Mouse (Mus musculus) mammary gland, adult 2 months (tissue): ENCODE measurements around the gene Ralgds. TPM values are rescaled to one million over a fixed set of nuclear protein-coding genes. Genes with fewer than 3 reads are reported as not detected.

Source experiments
- polyA plus RNA-seq: library from polyadenylated mRNA; depleted of rRNA; stranded (reverse); fragments of >200 nt; gene quantifications from 2 replicates; pipeline ENCODE4 v1.2.3, GENCODE M21; 2012; ENCODE audit warnings: low replicate concordance; rRNA removed

Ralgds gene
- 98.0 and 131 TPM in 2 replicates for polyA plus RNA-seq

GRCm38 (mm10) chr2:28512798-28513401 lies at the start of gene Ralgds:
Gene Ralgds, plus strand, starts transcription at chr2:28513125.

GRCm38 (mm10) chr2:28465836-28466518 lies 46.9 kb upstream of the Ralgds start, which contains the start of gene 1700007K13Rik:
Gene 1700007K13Rik, minus strand, starts transcription at chr2:28466332.

GRCm38 (mm10) chr2:28467860-28468485 lies 45.0 kb upstream of the Ralgds start, which contains the start of gene Mrps2:
Gene Mrps2, plus strand, starts transcription at chr2:28468066.

GRCm38 (mm10) chr2:28496671-28497070 lies 16.3 kb upstream of the Ralgds start, which contains the start of gene Gbgt1:
Gene Gbgt1, plus strand, starts transcription at chr2:28496891.

GRCm38 (mm10) chr2:28505795-28506194 lies 7.1 kb upstream of the Ralgds start, which contains the start of gene Gm10134:
Gene Gm10134, plus strand, starts transcription at chr2:28506095.

GRCm38 (mm10) chr2:28563303-28563702 lies 50.4 kb downstream of the Ralgds start, which contains the start of gene Cel:
Gene Cel, minus strand, starts transcription at chr2:28563403.

GRCm38 (mm10) chr2:28583651-28584050 lies 70.7 kb downstream of the Ralgds start, which contains the start of gene Gtf3c5:
Gene Gtf3c5, minus strand, starts transcription at chr2:28583751.

Other genes with a start within 250 kb of the Ralgds start
- gene Ppp1r26, start 66.3 kb upstream of the Ralgds start, polyA plus RNA-seq: 2.0 and 2.5 TPM in 2 replicates
- not detected in 2 replicates for gene 1700007K13Rik, start 46.8 kb upstream of the Ralgds start, polyA plus RNA-seq
- 38.9 and 62.1 TPM in 2 replicates for gene Mrps2, start 45.1 kb upstream of the Ralgds start, polyA plus RNA-seq
- 5.1 and 7.1 TPM in 2 replicates for gene Gbgt1, start 16.2 kb upstream of the Ralgds start, polyA plus RNA-seq
- gene Gm10134, start 7.0 kb upstream of the Ralgds start, polyA plus RNA-seq: 0.91 and 1.1 TPM in 2 replicates
- 0.12 and 0.56 TPM in 2 replicates for gene Cel, start 50.3 kb downstream of the Ralgds start, polyA plus RNA-seq
- gene Gtf3c5, start 70.6 kb downstream of the Ralgds start, polyA plus RNA-seq: 16.5 and 25.6 TPM in 2 replicates
- 1.9 and 2.4 TPM in 2 replicates for gene Gfi1b, start 108.9 kb downstream of the Ralgds start, polyA plus RNA-seq
- 12.6 and 27.1 TPM in 2 replicates for gene Tsc1, start 128.1 kb downstream of the Ralgds start, polyA plus RNA-seq
- gene Spaca9, start 186.6 kb downstream of the Ralgds start, polyA plus RNA-seq: 1.6 and 2.7 TPM in 2 replicates
- gene Ak8, start 187.0 kb downstream of the Ralgds start, polyA plus RNA-seq: 0.73 and 1.3 TPM in 2 replicates